Mouse (Mus musculus) large intestine, adult 2 months (tissue): ENCODE measurements around the gene Zgpat. TPM values are rescaled to one million over a fixed set of nuclear protein-coding genes. Genes with fewer than 3 reads are reported as not detected.

Experiments used
- DNase-seq: peaks from one replicate; pipeline ENCODE4 v3.0.0-alpha.2; 2012; ENCODE audit warnings: low read depth, low spot score
- whole genome bisulfite sequencing: fragments of 180-500 bp; shearing (Covaris S2); methylation state at CpG from one replicate; pipeline ENCODE4 v1.1.7; 2018; 5-methylcytosine and 5-hydroxymethylcytosine counted together
- polyA plus RNA-seq: library from polyadenylated mRNA; depleted of rRNA; stranded (reverse); fragments of >200 nt; gene quantifications from 2 replicates; pipeline ENCODE4 v1.2.3, GENCODE M21; 2012; rRNA removed

Zgpat gene
- polyA plus RNA-seq = 16.7 and 26.7 TPM in 2 replicates

GRCm38 (mm10) chr2:181364860-181365596 lies at the start of gene Zgpat, which contains the start of gene Arfrp1:
Gene Zgpat, plus strand, starts transcription at chr2:181364928.
Gene Arfrp1, minus strand, starts transcription at chr2:181365404.
- under 1% methylated on average over 71 of the region's 71 CpGs for WGBS
- peak; percentile 70 for DNase-seq

GRCm38 (mm10) chr2:181319248-181320102 lies 45.3 kb upstream of the Zgpat start, which contains the start of gene Rtel1:
Gene Rtel1, plus strand, starts transcription at chr2:181319739.
- WGBS = 3% methylated on average over 40 of the region's 40 CpGs
- DNase-seq = peak; percentile 53

GRCm38 (mm10) chr2:181320103-181320499 lies 44.6 kb upstream of the Zgpat start:
- no peak for DNase-seq
- 7% methylated on average over 7 of the region's 7 CpGs for WGBS

- WGBS = 86% methylated on average over 5 of the region's 5 CpGs
- no peak for DNase-seq
Measured at GRCm38 (mm10) chr2:181322136-181322535, 42.6 kb upstream of the Zgpat start.

DNA sequence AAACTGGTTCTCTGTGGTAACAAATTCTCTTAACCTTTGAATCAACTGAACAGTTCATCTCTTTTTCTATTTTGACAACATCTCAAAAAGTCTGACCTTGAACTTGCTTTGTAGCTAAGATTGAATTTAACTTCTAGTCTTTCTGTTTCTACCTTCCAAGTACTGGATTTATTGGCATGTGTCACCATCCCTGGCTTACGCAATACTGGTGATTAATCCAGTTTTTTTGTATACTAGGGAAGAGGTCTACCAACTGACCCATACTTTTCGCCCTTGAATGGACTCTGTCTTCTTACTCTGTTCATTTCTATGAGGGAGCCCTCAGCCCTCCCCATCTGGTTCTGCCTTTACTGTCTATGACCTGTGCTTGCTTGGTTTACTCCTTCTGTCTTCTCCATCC lies 38.6 kb upstream of the Zgpat start:
- 95% methylated on average over 2 of the region's 2 CpGs for WGBS
- no peak for DNase-seq

DNA sequence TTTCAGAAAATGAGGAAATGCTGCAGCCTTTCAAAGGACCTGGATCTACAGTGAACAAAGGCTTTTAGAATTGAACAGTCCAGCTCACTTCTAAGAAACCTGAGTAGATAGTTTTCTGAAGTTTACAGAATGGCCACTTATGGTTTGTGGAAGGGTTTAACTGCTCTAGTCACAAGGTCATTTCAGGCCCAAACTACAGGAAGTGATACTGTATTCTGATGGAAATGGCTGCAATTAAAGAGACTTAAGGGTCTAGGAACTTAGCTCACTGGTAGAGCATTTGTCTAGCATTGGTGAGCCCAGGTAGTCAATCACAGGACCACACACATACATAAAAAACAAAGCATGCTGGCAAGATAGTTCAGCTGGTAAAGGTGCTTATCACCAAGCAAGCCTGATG lies 32.2 kb upstream of the Zgpat start:
- no peak for DNase-seq

- DNase-seq = peak; percentile 32
- 56% methylated on average over 3 of the region's 3 CpGs for WGBS
Measured at GRCm38 (mm10) chr2:181334023-181334422, 30.7 kb upstream of the Zgpat start.

DNA sequence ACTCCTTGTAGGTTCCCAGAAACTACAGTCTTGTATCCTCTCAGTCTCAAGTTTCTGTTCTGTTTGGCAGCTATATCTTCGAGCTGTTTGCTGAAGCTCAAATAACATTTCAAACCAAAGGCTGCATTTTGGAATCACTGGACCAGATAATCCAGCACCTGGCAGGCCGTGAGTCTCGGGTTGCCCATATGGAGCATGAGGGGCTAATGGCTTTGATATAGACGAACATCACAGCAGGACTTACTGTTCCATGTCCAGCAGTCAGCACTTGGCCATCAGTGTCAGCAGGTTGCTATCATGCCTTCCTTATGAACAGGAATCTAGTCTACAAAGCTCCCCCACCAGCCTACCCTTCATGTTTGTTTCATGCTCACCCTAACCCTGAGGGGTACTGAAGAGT lies 24.3 kb upstream of the Zgpat start:
- WGBS = 90% methylated on average over 4 of the region's 4 CpGs
- DNase-seq = no peak

GRCm38 (mm10) chr2:181342766-181343165 lies 22.0 kb upstream of the Zgpat start:
- WGBS = 94% methylated on average over 6 of the region's 6 CpGs
- DNase-seq = no peak

GRCm38 (mm10) chr2:181356780-181357179 lies 7.9 kb upstream of the Zgpat start:
- no peak for DNase-seq
- WGBS = 86% methylated on average over 3 of the region's 3 CpGs

DNA sequence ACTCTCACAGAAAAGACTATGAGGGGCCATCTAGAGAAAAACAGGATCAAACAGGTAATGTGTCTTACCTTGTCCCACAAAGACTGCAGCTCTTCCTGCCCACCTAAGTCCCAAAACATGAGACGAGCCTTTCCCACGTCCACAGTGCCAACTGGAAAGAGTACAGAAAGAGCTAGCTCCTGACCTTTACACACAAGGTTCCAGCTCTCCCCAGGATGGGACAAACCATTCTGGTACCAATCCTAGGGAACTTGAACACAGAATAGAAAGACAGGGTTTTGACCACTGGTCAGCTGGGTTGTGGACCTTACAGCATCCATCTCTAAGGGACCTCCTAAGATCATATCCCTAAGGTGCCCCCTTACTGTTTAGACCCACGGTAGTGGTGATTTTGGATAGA lies 782 bp upstream of the Zgpat start:
- 80% methylated on average over 3 of the region's 3 CpGs for WGBS
- DNase-seq = no peak

DNA sequence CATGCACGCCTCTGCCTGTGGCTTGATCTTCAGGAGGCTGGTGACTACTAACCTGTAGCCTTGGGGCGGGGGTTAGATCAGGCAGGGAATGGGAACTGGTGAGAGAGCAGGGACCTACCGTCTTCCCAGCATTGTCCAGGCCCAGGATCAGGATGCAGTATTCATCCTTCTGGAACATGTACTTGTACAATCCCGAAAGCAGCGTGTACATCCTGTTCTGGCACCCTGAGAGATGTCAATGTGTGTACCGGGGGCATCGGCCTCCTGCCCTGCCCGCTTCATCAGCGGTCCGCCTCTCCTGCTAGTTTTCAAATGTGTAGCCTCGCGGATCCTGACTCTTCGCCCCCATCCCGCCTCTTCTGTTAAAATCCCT lies 255 bp upstream of the Zgpat start:
- 4% methylated on average over 14 of the region's 14 CpGs for WGBS
- DNase-seq = no peak

- WGBS = under 1% methylated on average over 20 of the region's 20 CpGs
- DNase-seq = peak; percentile 13
Measured at GRCm38 (mm10) chr2:181365655-181366075, 937 bp downstream of the Zgpat start.

GRCm38 (mm10) chr2:181370001-181370400 lies 5.3 kb downstream of the Zgpat start:
- no peak for DNase-seq

DNA sequence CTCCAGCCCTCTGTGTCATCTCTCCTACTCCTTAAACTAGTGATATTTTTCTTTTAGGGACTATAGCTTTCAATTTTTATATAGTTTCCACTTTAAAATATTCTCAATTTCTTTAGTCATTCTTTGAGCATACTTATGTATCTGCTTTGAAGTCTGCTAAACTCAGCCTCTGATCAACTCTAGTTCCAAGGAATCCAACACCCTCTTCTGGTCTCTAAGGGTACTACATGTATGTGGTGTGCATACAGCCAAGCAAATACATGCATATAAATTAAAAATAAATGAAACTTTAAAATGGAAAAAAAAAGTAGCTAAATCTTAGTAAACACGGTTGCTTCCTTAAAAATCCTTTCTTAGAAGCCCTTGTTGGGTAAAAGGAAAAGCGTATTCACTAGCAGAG lies 11.1 kb downstream of the Zgpat start:
- WGBS = 82% methylated on average over 2 of the region's 2 CpGs
- DNase-seq = peak; percentile 16

More at GRCm38 (mm10) chr2:181370001-181370400, 5.3 kb downstream of the Zgpat start:
- WGBS = 91% methylated on average over 5 of the region's 5 CpGs

DNA sequence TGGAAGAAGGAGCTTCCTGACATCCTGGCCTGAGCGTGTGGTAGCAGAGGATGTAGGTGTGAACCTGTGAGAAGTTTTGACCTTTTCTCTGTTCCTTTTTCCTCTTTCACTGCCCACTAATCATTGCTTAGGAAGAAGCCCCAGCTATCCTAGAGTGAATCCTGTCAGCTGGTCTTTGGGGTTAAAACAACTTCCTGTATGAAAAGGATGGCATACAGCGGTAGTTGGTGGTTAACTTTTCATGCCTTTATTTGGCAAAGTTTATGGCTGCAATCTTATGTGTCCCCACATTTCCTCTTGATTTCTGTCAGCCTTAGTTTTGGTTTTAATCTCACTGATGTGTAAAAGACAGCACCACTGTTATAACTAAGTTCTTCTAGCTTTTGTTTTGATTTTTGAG lies 12.5 kb downstream of the Zgpat start:
- 41% methylated on average over 2 of the region's 2 CpGs for WGBS
- DNase-seq = no peak

DNA sequence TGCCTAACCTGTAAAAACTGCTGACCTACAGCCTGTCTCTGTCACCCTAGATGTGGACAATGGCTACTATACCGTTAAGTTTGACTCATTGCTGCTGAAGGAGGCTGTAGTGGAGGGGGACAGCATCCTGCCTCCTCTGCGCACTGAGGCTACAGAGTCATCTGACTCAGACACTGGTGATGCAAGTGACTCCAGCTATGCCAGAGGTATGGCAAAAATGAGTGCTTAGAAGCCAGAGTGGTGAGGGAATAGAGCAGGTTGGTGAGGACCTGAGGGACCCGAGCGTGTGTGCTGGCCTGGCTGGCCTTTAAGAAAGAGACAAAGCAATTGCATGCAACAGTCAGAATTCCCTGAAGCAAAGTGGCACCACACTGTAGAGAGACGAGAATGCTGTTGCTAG lies 14.0 kb downstream of the Zgpat start:
- DNase-seq = no peak
- WGBS = 89% methylated on average over 5 of the region's 5 CpGs

DNA sequence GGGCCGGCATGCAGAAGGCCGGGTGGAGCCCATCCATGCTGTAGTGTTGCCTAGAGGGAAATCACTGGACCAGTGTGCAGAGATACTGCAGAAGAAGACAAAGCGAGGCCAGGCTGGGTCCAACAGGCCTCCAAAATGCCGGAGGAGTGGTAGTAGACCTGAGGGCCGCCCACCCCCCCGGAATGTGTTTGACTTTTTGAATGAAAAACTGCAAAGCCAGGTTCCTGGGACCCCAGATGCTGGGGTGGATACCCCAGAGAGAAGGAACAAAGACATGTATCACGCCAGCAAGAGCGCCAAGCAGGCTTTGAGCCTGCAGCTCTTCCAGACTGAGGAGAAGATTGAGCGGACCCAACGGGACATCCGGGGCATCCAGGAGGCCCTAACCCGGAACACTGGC lies 15.1 kb downstream of the Zgpat start, which contains the start of gene Lime1:
TSS of gene Lime1 (plus strand) at position 301 of the 400 bp plus-strand sequence.
- 92% methylated on average over 12 of the region's 12 CpGs for WGBS
- DNase-seq = no peak

GRCm38 (mm10) chr2:181380251-181380650 lies 15.5 kb downstream of the Zgpat start:
- WGBS = 80% methylated on average over 5 of the region's 5 CpGs
- DNase-seq = no peak

- 76% methylated on average over 5 of the region's 5 CpGs for WGBS
Measured at GRCm38 (mm10) chr2:181381107-181381506, 16.4 kb downstream of the Zgpat start.

More at GRCm38 (mm10) chr2:181381107-181381506, 16.4 kb downstream of the Zgpat start:
- DNase-seq = no peak
